Mouse (Mus musculus) 3134 (cell line): ENCODE measurements around the gene Spp1.

Source experiments
- DNase-seq: peaks from one replicate; pipeline ENCODE4 v3.0.0-alpha.2; 2011; ENCODE audit warnings: low spot score; ENCODE audit not compliant: insufficient read length; ENCODE audit errors: extremely low read depth

Spp1 gene

DNA sequence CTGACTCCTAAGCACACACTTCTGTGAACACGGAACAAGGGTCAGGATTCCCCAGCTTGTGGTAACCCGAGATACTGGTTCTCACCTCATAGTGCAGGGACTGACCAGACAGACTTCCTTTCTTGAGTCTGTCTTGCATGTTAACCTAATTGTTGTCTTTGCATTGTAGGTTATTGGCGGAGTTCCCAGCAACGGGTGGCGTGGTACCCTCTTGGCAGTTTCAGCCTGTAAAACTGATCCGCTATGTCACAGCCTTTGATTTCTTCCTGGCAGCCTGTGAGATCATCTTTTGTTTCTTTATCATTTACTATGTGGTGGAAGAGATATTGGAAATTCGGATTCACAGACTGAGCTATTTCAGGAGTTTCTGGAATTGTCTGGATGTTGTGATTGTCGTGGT is 47.9 kb downstream of the Spp1 start:
- no peak for DNase-seq
